Mouse (Mus musculus) cerebellum, adult 11 months (tissue): ENCODE data around the gene Evc2.

Experiments
- DNase-seq: peaks from one replicate; pipeline ENCODE4 v3.0.0; 2022

The Evc2 gene

GRCm38 (mm10) chr5:37377376-37377775 is 39.1 kb downstream of the Evc2 start:
- DNase-seq = no peak

GRCm38 (mm10) chr5:37380641-37381040 is 42.3 kb downstream of the Evc2 start:
- DNase-seq = no peak

- no peak for DNase-seq
Measured at GRCm38 (mm10) chr5:37383570-37383969, 45.3 kb downstream of the Evc2 start.

GRCm38 (mm10) chr5:37388646-37389045 is 50.3 kb downstream of the Evc2 start:
- DNase-seq = no peak

- peak; percentile 32 for DNase-seq
Measured at GRCm38 (mm10) chr5:37389808-37390495, 51.7 kb downstream of the Evc2 start.

- no peak for DNase-seq
Measured at GRCm38 (mm10) chr5:37390923-37391322, 52.6 kb downstream of the Evc2 start.

- peak; percentile 66 for DNase-seq
Measured at GRCm38 (mm10) chr5:37391901-37392300, 53.6 kb downstream of the Evc2 start.

GRCm38 (mm10) chr5:37395172-37396030 is 57.1 kb downstream of the Evc2 start:
- DNase-seq = no peak

GRCm38 (mm10) chr5:37419028-37419427 is 80.7 kb downstream of the Evc2 start:
- no peak for DNase-seq

GRCm38 (mm10) chr5:37427210-37427609 is 88.9 kb downstream of the Evc2 start:
- DNase-seq = no peak

- DNase-seq = no peak
Measured at GRCm38 (mm10) chr5:37435417-37435816, 97.1 kb downstream of the Evc2 start.

GRCm38 (mm10) chr5:37442767-37443166 is 104.5 kb downstream of the Evc2 start:
- DNase-seq = no peak

GRCm38 (mm10) chr5:37447546-37447945 is 109.2 kb downstream of the Evc2 start:
- no peak for DNase-seq

- no peak for DNase-seq
Measured at GRCm38 (mm10) chr5:37456590-37456989, 118.3 kb downstream of the Evc2 start.

- no peak for DNase-seq
Measured at GRCm38 (mm10) chr5:37457191-37457590, 118.9 kb downstream of the Evc2 start.

- no peak for DNase-seq
Measured at GRCm38 (mm10) chr5:37457831-37458230, 119.5 kb downstream of the Evc2 start.

GRCm38 (mm10) chr5:37458236-37458635 is 119.9 kb downstream of the Evc2 start:
- DNase-seq = no peak

- no peak for DNase-seq
Measured at GRCm38 (mm10) chr5:37465461-37465860, 127.2 kb downstream of the Evc2 start.

GRCm38 (mm10) chr5:37467646-37468045 is 129.3 kb downstream of the Evc2 start:
- DNase-seq = no peak

GRCm38 (mm10) chr5:37469031-37469430 is 130.7 kb downstream of the Evc2 start:
- no peak for DNase-seq

GRCm38 (mm10) chr5:37471584-37471983 is 133.3 kb downstream of the Evc2 start:
- no peak for DNase-seq

GRCm38 (mm10) chr5:37472025-37472608 is 133.8 kb downstream of the Evc2 start:
- no peak for DNase-seq
